Mouse (Mus musculus): ENCODE measurements around the gene Adamts7. TPM values are rescaled to one million over a fixed set of nuclear protein-coding genes. Genes with fewer than 3 reads are reported as not detected.
A peak's percentile ranks its signal among the peaks of the same experiment; 100 is the strongest.

The Adamts7 gene
- polyA plus RNA-seq, 1 experiment from 2014 or later: 15.2 TPM

- H3K36me3 ChIP-seq (ENCODE audit: control insufficient read depth, insufficient read depth, low read length): no peaks in the 10 kb centered on the region
- peaks cover 15% of the 10 kb centered on the region for H3K4me1 ChIP-seq (ENCODE audit: control insufficient read depth, insufficient read depth, low read length)
- H3K4me2 ChIP-seq (ENCODE audit: low read depth, low read length): no peak overlapping the region
- no peak for ATAC-seq (ENCODE audit: insufficient read depth, low FRiP score)
- H3K4me3 ChIP-seq (replicated peaks; ENCODE audit: low read length): no peak overlapping the region
- no peaks in the 10 kb centered on the region for H3K9me3 ChIP-seq (replicated peaks; ENCODE audit: control insufficient read depth, low read length)
- no peaks in the 10 kb centered on the region for H3K27me3 ChIP-seq (ENCODE audit: control insufficient read depth, insufficient read depth, low read length)
- H3K9ac ChIP-seq (ENCODE audit: low read length): no peak overlapping the region
- H3K27ac ChIP-seq (ENCODE audit: low read length): no peak overlapping the region
- 76% methylated on average over 8 of the region's 8 CpGs for WGBS
Measured at GRCm38 (mm10) chr9:90185356-90185910, 22.6 kb downstream of the Adamts7 start.

- Histone ChIP-seq H3K9ac (ENCODE audit: low read length) (no peak overlapping the region), H3K27me3 (ENCODE audit: control insufficient read depth, insufficient read depth, low read length) (no peaks in the 10 kb centered on the region), H3K27ac (ENCODE audit: low read length) (no peak overlapping the region), H3K4me2 (ENCODE audit: low read depth, low read length) (no peak overlapping the region), H3K4me3 (replicated peaks; ENCODE audit: low read length) (no peak overlapping the region), H3K9me3 (replicated peaks; ENCODE audit: control insufficient read depth, low read length) (no peaks in the 10 kb centered on the region), H3K4me1 (ENCODE audit: control insufficient read depth, insufficient read depth, low read length) (peaks cover 5% of the 10 kb centered on the region; the same call in 1 of the 2 replicates), H3K36me3 (ENCODE audit: control insufficient read depth, insufficient read depth, low read length) (no peaks in the 10 kb centered on the region)
- 94% methylated on average over 4 of the region's 4 CpGs for WGBS
- no peak for ATAC-seq (ENCODE audit: insufficient read depth, low FRiP score)
Measured at GRCm38 (mm10) chr9:90188893-90189292, 26.0 kb downstream of the Adamts7 start.

GRCm38 (mm10) chr9:90189391-90189790, 26.5 kb downstream of the Adamts7 start:
- Histone ChIP-seq H3K27ac (ENCODE audit: low read length) (no peak overlapping the region), H3K4me1 (ENCODE audit: control insufficient read depth, insufficient read depth, low read length) (peaks cover 5% of the 10 kb centered on the region; the same call in 1 of the 2 replicates), H3K9me3 (replicated peaks; ENCODE audit: control insufficient read depth, low read length) (no peaks in the 10 kb centered on the region), H3K36me3 (ENCODE audit: control insufficient read depth, insufficient read depth, low read length) (no peaks in the 10 kb centered on the region), H3K27me3 (ENCODE audit: control insufficient read depth, insufficient read depth, low read length) (no peaks in the 10 kb centered on the region), H3K4me2 (ENCODE audit: low read depth, low read length) (no peak overlapping the region), H3K9ac (ENCODE audit: low read length) (no peak overlapping the region), H3K4me3 (replicated peaks; ENCODE audit: low read length) (no peak overlapping the region)
- no peak for ATAC-seq (ENCODE audit: insufficient read depth, low FRiP score)
- WGBS: 71% methylated on average over 5 of the region's 5 CpGs

- Histone ChIP-seq H3K36me3 (ENCODE audit: control insufficient read depth, insufficient read depth, low read length) (no peaks in the 10 kb centered on the region), H3K27ac (ENCODE audit: low read length) (no peak overlapping the region), H3K4me1 (ENCODE audit: control insufficient read depth, insufficient read depth, low read length) (peaks cover 7% of the 10 kb centered on the region; the same call in 1 of the 2 replicates), H3K4me2 (ENCODE audit: low read depth, low read length) (no peak overlapping the region), H3K4me3 (replicated peaks; ENCODE audit: low read length) (no peak overlapping the region), H3K27me3 (ENCODE audit: control insufficient read depth, insufficient read depth, low read length) (no peaks in the 10 kb centered on the region), H3K9me3 (replicated peaks; ENCODE audit: control insufficient read depth, low read length) (no peaks in the 10 kb centered on the region), H3K9ac (ENCODE audit: low read length) (no peak overlapping the region)
- WGBS: 79% methylated on average over 10 of the region's 10 CpGs
- ATAC-seq (ENCODE audit: insufficient read depth, low FRiP score): no peak
Measured at GRCm38 (mm10) chr9:90195000-90195399, 32.1 kb downstream of the Adamts7 start.

GRCm38 (mm10) chr9:90196262-90196661, 33.4 kb downstream of the Adamts7 start:
- no peaks in the 10 kb centered on the region for H3K9me3 ChIP-seq (replicated peaks; ENCODE audit: control insufficient read depth, low read length)
- WGBS: 80% methylated on average over 7 of the region's 7 CpGs
- H3K4me1 ChIP-seq (ENCODE audit: control insufficient read depth, insufficient read depth, low read length): peaks cover 7% of the 10 kb centered on the region; the same call in 1 of the 2 replicates
- no peaks in the 10 kb centered on the region for H3K27me3 ChIP-seq (ENCODE audit: control insufficient read depth, insufficient read depth, low read length)
- no peak for ATAC-seq (ENCODE audit: insufficient read depth, low FRiP score)
- H3K27ac ChIP-seq (ENCODE audit: low read length): no peak overlapping the region
- H3K4me2 ChIP-seq (ENCODE audit: low read depth, low read length): no peak overlapping the region
- no peak overlapping the region for H3K4me3 ChIP-seq (replicated peaks; ENCODE audit: low read length)
- no peak overlapping the region for H3K9ac ChIP-seq (ENCODE audit: low read length)
- H3K36me3 ChIP-seq (ENCODE audit: control insufficient read depth, insufficient read depth, low read length): no peaks in the 10 kb centered on the region

GRCm38 (mm10) chr9:90197116-90197665, 34.3 kb downstream of the Adamts7 start:
- no peaks in the 10 kb centered on the region for H3K27me3 ChIP-seq (ENCODE audit: control insufficient read depth, insufficient read depth, low read length)
- 62% methylated on average over 7 of the region's 7 CpGs for WGBS
- H3K4me2 ChIP-seq (ENCODE audit: low read depth, low read length): no peak overlapping the region
- no peak for ATAC-seq (ENCODE audit: insufficient read depth, low FRiP score)
- H3K4me1 ChIP-seq (ENCODE audit: control insufficient read depth, insufficient read depth, low read length): peaks cover 7% of the 10 kb centered on the region; the same call in 1 of the 2 replicates
- no peak overlapping the region for H3K27ac ChIP-seq (ENCODE audit: low read length)
- H3K4me3 ChIP-seq (replicated peaks; ENCODE audit: low read length): no peak overlapping the region
- H3K36me3 ChIP-seq (ENCODE audit: control insufficient read depth, insufficient read depth, low read length): no peaks in the 10 kb centered on the region
- no peaks in the 10 kb centered on the region for H3K9me3 ChIP-seq (replicated peaks; ENCODE audit: control insufficient read depth, low read length)
- no peak overlapping the region for H3K9ac ChIP-seq (ENCODE audit: low read length)

- no peak overlapping the region for H3K9ac ChIP-seq (ENCODE audit: low read length)
- H3K27me3 ChIP-seq (ENCODE audit: control insufficient read depth, insufficient read depth, low read length): no peaks in the 10 kb centered on the region
- WGBS: 79% methylated on average over 7 of the region's 7 CpGs
- ATAC-seq (ENCODE audit: insufficient read depth, low FRiP score): no peak
- peaks cover 7% of the 10 kb centered on the region; the same call in 1 of the 2 replicates for H3K4me1 ChIP-seq (ENCODE audit: control insufficient read depth, insufficient read depth, low read length)
- H3K4me2 ChIP-seq (ENCODE audit: low read depth, low read length): no peak overlapping the region
- H3K9me3 ChIP-seq (replicated peaks; ENCODE audit: control insufficient read depth, low read length): no peaks in the 10 kb centered on the region
- H3K36me3 ChIP-seq (ENCODE audit: control insufficient read depth, insufficient read depth, low read length): no peaks in the 10 kb centered on the region
- no peak overlapping the region; the same call in 1 of the 2 replicates for H3K27ac ChIP-seq (ENCODE audit: low read length)
- no peak overlapping the region for H3K4me3 ChIP-seq (replicated peaks; ENCODE audit: low read length)
Measured at GRCm38 (mm10) chr9:90197866-90198383, 35.1 kb downstream of the Adamts7 start.

GRCm38 (mm10) chr9:90198531-90199449, 35.9 kb downstream of the Adamts7 start:
- H3K27ac ChIP-seq (ENCODE audit: low read length): 0 out of 2 replicates have a peak overlapping the region, but pooled peaks have one; percentile 17
- peaks cover 7% of the 10 kb centered on the region; the same call in 1 of the 2 replicates for H3K4me1 ChIP-seq (ENCODE audit: control insufficient read depth, insufficient read depth, low read length)
- WGBS: 57% methylated on average over 10 of the region's 10 CpGs
- no peaks in the 10 kb centered on the region for H3K36me3 ChIP-seq (ENCODE audit: control insufficient read depth, insufficient read depth, low read length)
- no peak overlapping the region for H3K4me2 ChIP-seq (ENCODE audit: low read depth, low read length)
- no peaks in the 10 kb centered on the region for H3K9me3 ChIP-seq (replicated peaks; ENCODE audit: control insufficient read depth, low read length)
- ATAC-seq (ENCODE audit: insufficient read depth, low FRiP score): 0 out of 2 replicates have a peak, but pooled peaks have one; percentile 30
- no peak overlapping the region for H3K4me3 ChIP-seq (replicated peaks; ENCODE audit: low read length)
- no peaks in the 10 kb centered on the region for H3K27me3 ChIP-seq (ENCODE audit: control insufficient read depth, insufficient read depth, low read length)
- H3K9ac ChIP-seq (ENCODE audit: low read length): no peak overlapping the region

Data from stomach, embryonic 16.5 days (tissue).